Mouse (Mus musculus) layer of hippocampus, adult 18-20 months (tissue): ENCODE data around the gene Rab6b. TPM values are rescaled to one million over a fixed set of nuclear protein-coding genes. Genes with fewer than 3 reads are reported as not detected.

ENCODE experiments used
- DNase-seq, 2 experiments: peaks; one replicate each; pipeline ENCODE4 v3.0.0; 2022; ENCODE audit warnings: low spot score in 2 of 2
- total RNA-seq, 2 experiments: library from RNA; stranded (reverse); gene quantifications; 2 replicates each; pipeline ENCODE4 v1.2.3; 2021

The Rab6b gene
- total RNA-seq, 2 experiments from 2014 or later: 431 to 437 TPM

DNA sequence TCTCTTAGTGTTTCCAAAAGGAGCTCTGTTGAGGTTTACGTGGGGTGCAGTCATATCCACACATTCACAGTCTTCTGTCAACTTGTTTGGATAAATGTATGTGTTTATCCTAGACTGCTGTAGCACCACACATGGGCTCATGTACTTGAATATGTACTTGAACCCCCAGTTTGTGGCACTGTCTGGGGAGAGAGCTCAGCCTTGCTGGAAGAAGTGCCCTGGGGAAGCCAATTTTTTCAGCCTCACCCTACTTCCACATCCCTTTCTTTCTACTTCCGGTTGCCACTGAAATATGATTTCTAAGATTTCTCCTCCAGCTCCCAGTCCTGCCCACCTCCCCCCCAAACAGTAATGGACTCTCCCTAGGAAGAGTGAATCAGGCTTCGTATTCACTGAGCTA is 17.9 kb upstream of the Rab6b start:
- no peak for DNase-seq

DNA sequence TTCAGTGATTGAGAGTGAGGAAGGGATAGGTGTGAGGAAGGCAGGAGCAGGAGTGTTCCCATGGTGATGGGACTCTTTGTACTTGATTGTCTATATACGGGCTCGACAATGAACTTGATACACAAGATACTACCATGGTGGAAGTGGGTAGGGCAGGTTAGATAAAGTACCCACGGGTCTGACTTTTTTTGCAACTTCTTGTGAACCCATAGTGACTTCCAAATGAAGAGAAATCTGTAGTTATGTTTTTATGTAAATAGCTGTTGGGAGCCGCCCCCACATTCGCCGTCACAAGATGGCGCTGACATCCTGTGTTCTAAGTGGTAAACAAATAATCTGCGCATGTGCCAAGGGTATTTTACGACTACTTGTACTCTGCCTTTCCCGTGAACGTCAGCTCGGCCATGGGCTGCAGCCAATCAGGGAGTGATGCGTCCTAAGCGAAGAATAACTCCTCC is 3.2 kb upstream of the Rab6b start:
- peak in 1 of 2 experiments; percentile 48 for DNase-seq

- DNase-seq: peak in 1 of 2 experiments; percentile 65
Observed at GRCm38 (mm10) chr9:103108943-103109670, 2.5 kb upstream of the Rab6b start.

DNA sequence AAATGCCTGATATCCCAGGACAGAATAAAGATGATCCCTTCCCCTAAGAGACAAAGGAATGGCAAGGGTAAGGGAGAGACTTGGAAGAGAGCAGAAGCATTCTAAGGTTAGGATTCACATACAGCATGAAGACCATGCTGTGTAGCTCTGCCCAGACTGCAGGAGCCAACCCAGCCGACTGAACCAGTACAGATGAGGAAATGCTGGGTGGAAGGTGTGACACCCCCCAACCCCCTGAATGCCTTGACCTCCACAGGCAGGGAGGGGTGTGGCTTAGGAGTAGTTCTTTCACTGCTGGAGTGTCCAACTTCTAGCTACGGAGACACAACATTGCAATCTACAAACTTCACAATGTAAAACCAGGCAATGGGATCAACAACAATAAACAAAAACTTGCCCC is 1.7 kb upstream of the Rab6b start:
- DNase-seq: no peak

GRCm38 (mm10) chr9:103110727-103111501 is 673 bp upstream of the Rab6b start:
- no peak for DNase-seq

GRCm38 (mm10) chr9:103112471-103113271 is 1.1 kb downstream of the Rab6b start:
- DNase-seq: peak in 1 of 2 experiments; percentile 58

DNA sequence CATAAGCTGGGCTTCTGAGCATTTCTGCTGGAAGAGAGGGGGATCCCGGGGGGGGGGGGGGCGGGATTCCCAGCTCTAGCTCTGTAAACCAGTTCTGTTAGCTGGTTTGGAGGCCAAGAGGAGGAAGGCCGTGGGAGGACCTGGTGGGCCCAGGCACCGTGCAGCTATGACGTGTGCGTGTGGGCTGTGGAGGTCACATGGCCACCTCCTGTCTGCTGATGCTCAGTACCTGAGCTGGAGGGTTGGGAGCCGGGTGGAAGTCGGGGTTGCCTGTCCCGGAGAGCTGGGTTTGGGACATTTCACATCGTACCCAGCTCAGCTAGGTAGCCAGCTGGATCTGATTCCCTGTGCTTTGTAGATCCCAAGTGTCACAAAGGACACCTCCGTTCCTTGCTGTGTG is 1.8 kb downstream of the Rab6b start:
- DNase-seq: peak in 1 of 2 experiments; percentile 70

GRCm38 (mm10) chr9:103114326-103114725 is 2.7 kb downstream of the Rab6b start:
- DNase-seq: no peak

DNA sequence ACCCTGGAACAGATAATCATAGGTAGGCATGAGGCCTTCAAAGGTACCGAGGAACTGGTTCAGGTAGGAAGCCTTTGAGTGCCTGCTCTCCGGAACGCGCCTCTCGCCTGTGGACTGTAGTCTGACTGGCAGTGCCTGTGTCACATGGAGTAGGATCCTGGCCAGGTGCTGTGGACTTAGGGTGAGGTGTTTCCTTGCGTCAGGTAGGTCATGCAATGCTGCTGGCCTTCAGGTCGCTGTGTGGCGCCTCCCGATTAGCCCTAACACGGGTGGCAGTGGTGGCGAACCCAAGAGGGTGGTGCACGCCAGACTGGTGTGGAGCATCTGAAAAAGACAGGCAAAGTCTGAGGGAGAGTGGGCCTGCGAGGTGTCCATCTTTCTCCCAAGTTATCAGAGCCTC is 3.3 kb downstream of the Rab6b start:
- no peak for DNase-seq

- no peak for DNase-seq
Observed at GRCm38 (mm10) chr9:103116941-103117340, 5.4 kb downstream of the Rab6b start.

DNA sequence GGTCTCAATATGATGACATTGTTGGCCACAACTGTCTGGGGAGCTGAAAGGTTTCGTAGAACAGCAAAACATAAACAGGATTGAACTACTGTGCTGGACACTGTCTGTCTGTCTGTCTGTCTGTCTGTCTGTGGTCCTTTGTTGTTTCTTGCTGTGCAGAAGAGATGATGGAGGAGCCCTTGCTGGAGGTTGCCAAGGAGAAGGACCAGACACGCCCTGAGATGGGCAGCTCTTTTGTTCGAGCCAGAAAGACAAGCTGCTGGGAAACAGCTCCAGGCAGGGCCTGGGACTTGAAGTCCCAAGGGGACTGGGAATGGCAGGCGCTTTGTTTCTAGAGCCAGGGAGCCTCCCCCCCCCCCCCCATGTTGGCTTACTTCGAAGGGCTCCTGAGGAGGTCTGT is 5.9 kb downstream of the Rab6b start:
- DNase-seq: no peak

GRCm38 (mm10) chr9:103117951-103118350 is 6.4 kb downstream of the Rab6b start:
- no peak for DNase-seq

GRCm38 (mm10) chr9:103118651-103119275 is 7.2 kb downstream of the Rab6b start:
- DNase-seq: no peak

DNA sequence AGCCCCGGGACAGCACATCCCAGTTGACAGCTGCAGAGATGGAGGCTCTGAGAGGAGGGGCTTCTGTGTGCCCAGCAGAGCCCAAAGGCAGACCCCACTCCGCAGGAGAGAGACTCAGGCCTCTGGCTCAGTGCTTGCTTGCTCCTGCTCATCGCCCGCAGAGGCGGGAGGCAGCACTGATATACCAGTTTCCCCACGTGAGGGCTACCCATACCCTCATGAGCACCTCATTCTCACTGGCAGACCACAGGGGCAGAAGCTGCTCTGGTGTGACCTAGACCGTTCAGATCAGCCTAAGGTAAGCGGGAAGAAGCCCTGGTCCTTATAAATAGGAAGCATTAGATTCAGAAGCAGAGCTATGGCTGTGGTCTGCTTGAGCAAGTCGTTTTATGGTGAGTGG is 8.2 kb downstream of the Rab6b start:
- no peak for DNase-seq

DNA sequence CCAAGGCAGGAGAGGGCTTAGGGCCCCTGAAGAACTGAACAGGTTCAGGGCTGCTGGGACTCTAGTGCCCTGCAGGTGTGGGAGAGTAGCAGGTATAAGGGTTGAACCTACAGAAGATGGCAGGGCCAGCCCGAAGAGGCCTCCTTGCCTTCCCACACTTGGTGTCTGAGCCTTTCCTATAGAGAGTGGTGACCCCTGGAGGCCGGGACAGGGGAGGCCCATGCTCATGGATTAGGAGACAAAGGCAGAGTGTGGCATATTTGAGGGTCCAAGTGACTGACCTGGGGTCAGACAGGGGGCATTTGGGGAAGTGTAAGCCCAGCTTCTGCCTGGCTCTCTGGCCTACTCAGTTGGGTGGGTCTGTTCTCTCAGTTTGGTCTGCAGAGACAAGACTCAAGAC is 8.6 kb downstream of the Rab6b start:
- DNase-seq: no peak

- no peak for DNase-seq
Observed at GRCm38 (mm10) chr9:103121546-103121945, 10.0 kb downstream of the Rab6b start.

DNA sequence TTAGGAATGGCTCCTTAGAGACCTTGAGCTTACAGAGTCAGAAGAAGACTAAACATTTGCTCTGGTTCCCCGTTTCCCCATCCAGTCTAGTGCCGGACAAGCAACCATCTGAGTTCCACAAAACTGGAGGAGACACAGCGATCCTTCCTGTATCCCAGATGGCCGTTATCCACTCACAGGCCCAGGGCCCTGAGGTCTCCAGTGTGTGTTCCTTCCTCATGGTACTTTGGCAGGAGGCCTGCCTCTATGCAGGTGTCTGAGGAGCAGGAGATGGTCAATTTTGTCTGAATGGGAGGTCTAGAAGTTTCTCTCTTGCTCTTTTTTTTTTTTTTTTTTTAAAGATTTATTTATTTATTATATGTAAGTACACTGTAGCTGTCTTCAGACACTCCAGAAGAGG is 13.2 kb downstream of the Rab6b start:
- no peak for DNase-seq

DNA sequence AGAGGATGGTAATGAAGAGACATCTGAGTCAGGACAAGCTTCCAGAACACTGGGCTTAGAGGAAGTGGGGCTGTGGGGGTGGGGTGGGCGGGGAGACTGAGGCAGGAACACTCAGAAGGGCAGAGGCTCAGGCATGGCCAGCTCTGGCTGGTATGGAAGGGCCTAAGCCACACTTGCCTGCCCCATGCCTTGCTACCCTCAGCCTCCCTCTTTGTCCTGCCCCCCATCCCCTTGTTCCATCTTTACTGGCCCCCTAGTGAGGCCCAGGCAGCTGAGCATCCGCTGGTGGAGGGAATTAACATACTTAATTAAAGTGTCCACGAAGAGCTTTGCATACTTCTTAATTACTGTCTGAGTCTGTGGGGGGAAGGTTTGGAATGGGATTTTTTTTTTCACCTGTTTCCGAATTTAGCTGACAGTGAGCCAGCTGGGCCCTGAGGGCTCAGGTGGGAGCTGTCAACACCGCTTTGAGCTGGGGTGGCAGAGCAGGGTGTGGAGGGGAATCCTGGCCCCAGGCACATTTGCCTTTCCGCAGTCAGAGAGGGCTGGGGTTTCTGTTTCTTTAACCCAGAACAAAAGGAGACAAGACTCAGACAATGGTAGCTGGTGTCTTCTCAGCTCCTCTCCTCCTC is 22.0 kb downstream of the Rab6b start:
- DNase-seq: no peak

DNA sequence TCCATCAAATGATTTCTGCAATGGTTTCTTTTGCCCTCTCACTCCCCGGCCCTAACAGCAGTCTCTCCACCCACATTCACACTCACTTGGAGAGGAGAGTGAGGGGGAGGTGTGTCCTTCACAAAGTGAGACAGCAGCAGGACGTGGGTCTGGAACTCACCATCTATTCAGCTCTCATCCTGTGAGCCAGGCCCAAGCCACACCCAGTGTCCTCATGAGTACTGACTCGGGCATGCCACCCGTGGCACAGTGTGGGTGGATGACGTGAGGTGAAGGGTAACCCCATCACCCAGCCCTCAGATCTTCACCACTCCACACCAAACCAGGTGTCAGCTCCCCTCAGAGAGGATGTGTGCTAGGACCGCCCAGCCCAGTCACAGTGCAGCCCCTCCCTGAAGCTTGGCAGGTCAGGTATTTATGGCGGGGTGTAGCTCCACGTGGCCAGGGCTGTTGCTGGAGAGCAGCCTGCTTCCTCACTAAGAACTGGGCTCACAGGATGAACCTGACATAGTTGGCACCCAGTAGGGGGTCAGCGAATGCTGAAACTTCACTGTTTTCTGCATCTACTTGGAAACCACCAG is 23.0 kb downstream of the Rab6b start:
- peak in 1 of 2 experiments; percentile 45 for DNase-seq

DNA sequence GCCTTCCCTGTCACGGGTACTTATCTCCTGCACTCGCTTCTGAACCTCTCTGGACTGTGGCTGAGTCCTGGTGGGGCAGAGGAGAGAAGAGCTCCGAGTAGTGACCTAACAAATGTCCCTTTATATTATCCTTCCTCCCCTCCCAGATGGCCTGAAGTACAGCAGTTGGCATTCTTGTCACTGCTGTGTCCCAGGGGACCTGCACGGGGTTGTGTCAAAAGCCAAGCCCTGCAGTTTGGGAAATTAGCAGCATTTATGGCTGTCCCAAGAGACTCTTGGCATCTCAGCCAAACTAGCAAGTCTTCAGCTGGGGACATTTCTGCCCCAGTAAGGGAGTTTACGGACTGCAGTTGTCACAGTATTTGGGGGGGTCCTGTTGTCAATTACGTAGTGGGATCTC is 27.9 kb downstream of the Rab6b start:
- no peak for DNase-seq
